Mouse (Mus musculus): ENCODE data around the gene Mlec. TPM values are rescaled to one million over a fixed set of nuclear protein-coding genes. Genes with fewer than 3 reads are reported as not detected.

The Mlec gene
- polyA plus RNA-seq (2012; rRNA removed): 32.7 and 34.7 TPM in 2 replicates

GRCm38 (mm10) chr5:115158040-115158983, at the start of gene Mlec:
TSS of gene Mlec (minus strand) at chr5:115158179.

GRCm38 (mm10) chr5:115193669-115194625, 36.0 kb upstream of the Mlec start, which contains the start of gene Cabp1:
TSS of gene Cabp1 (minus strand) at chr5:115194381.

GRCm38 (mm10) chr5:115134234-115135165, 23.5 kb downstream of the Mlec start, which contains the start of gene Unc119b:
TSS of gene Unc119b (minus strand) at chr5:115134975.

GRCm38 (mm10) chr5:115118961-115119570, 38.9 kb downstream of the Mlec start, which contains the start of gene Acads:
TSS of gene Acads (minus strand) at chr5:115119346.

GRCm38 (mm10) chr5:115098195-115098594, 59.8 kb downstream of the Mlec start, which contains the start of gene Gm10401:
TSS of gene Gm10401 (minus strand) at chr5:115098295.

Other genes starting within 250 kb of the Mlec start
- 63.9 and 113 TPM in 2 replicates for gene Oasl1, start 234.9 kb downstream of the Mlec start, polyA plus RNA-seq (2012; rRNA removed)
- 10.2 and 13.8 TPM in 2 replicates for gene 2210016L21Rik, start 216.0 kb downstream of the Mlec start, polyA plus RNA-seq (2012; rRNA removed)
- gene Hnf1a, start 187.1 kb downstream of the Mlec start, polyA plus RNA-seq (2012; rRNA removed): 6.2 and 7.3 TPM in 2 replicates
- 44.3 and 46.2 TPM in 2 replicates for gene Sppl3, start 147.0 kb downstream of the Mlec start, polyA plus RNA-seq (2012; rRNA removed)
- not detected in 2 replicates for gene Gm10401, start 59.9 kb downstream of the Mlec start, polyA plus RNA-seq (2012; rRNA removed)
- 62.0 and 69.5 TPM in 2 replicates for gene Acads, start 38.8 kb downstream of the Mlec start, polyA plus RNA-seq (2012; rRNA removed)
- 14.9 and 15.3 TPM in 2 replicates for gene Unc119b, start 23.2 kb downstream of the Mlec start, polyA plus RNA-seq (2012; rRNA removed)
- 0.51 and 0.57 TPM in 2 replicates for gene Cabp1, start 36.2 kb upstream of the Mlec start, polyA plus RNA-seq (2012; rRNA removed)
- 40.6 and 139 TPM in 2 replicates for gene Pop5, start 77.7 kb upstream of the Mlec start, polyA plus RNA-seq (2012; rRNA removed)
- gene Rnf10, start 114.7 kb upstream of the Mlec start, polyA plus RNA-seq (2012; rRNA removed): 73.9 and 104 TPM in 2 replicates
- gene Coq5, start 121.5 kb upstream of the Mlec start, polyA plus RNA-seq (2012; rRNA removed): 4.9 and 5.8 TPM in 2 replicates
- gene Dynll1, start 142.8 kb upstream of the Mlec start, polyA plus RNA-seq (2012; rRNA removed): 51.1 and 79.2 TPM in 2 replicates
- gene Srsf9, start 169.0 kb upstream of the Mlec start, polyA plus RNA-seq (2012; rRNA removed): 10.4 and 21.9 TPM in 2 replicates
- 3.6 and 4.2 TPM in 2 replicates for gene Gatc, start 183.0 kb upstream of the Mlec start, polyA plus RNA-seq (2012; rRNA removed)
- 4.2 and 4.3 TPM in 2 replicates for gene Triap1, start 183.0 kb upstream of the Mlec start, polyA plus RNA-seq (2012; rRNA removed)
- 2,279 and 5,235 TPM in 2 replicates for gene Cox6a1, start 190.8 kb upstream of the Mlec start, polyA plus RNA-seq (2012; rRNA removed)